ENCODE assay signal across 12 mouse cellular contexts in genomic region chr13:21033176-21033575, GRCm38 (mm10). TPM values are rescaled to one million over a fixed set of nuclear protein-coding genes. Genes with fewer than 3 reads are reported as not detected.
DNase-seq lines count a peak whose midpoint lies in the region; ATAC-seq lines count a peak whose summit lies in the region.
"Had no signal": no experiment of that assay in that cellular context is flagged by ENCODE, and none has a peak within 500 bp of the region (broad histone marks: within the 10 kb centered on the region; RNA-seq: fewer than 3 reads in every experiment).

No protein-coding gene starts in this region.

- no peaks in the 10 kb centered on the region for H3K4me1 ChIP-seq in midbrain, embryonic 12.5 days
- H3K4me1 ChIP-seq in midbrain, embryonic 10.5 days = no peaks in the 10 kb centered on the region
- H3K4me1 ChIP-seq in forebrain, embryonic 15.5 days = no peaks in the 10 kb centered on the region
- H3K4me1 ChIP-seq: limb, embryonic 12.5 days; stomach, embryonic 15.5 days had no signal

- H3K4me2 ChIP-seq in midbrain, embryonic 12.5 days (replicated peaks) = no peak overlapping the region
- H3K4me2 ChIP-seq in forebrain, embryonic 15.5 days (replicated peaks) = no peak overlapping the region
- H3K4me2 ChIP-seq: limb, embryonic 12.5 days; stomach, embryonic 15.5 days had no signal

- intact Hi-C loops in left cerebral cortex, postnatal 14 days (cut with DNase I) = loop anchor here (1.0 to 10.0 kb wide), 2 partner anchors 428 to 722 kb away; no protein-coding TSS in a partner anchor

- 0 out of 2 replicates have a peak, but pooled peaks have one; percentile 47 for ATAC-seq in midbrain, embryonic 12.5 days (ENCODE audit: low FRiP score, low read depth)
- 0 out of 2 replicates have a peak, but pooled peaks have one; percentile 64 for ATAC-seq in forebrain, embryonic 15.5 days (replicated peaks)
- no peak for ATAC-seq in granulocyte monocyte progenitor cell, adult 5-6 weeks (replicated peaks; ENCODE audit: poor library complexity, severe bottlenecking)

- WGBS in midbrain, embryonic 12.5 days = 62% methylated on average over 3 of the region's 3 CpGs
- WGBS in midbrain, embryonic 10.5 days = 73% methylated on average over 3 of the region's 3 CpGs
- WGBS in forebrain, embryonic 15.5 days = 42% methylated on average over 3 of the region's 3 CpGs

- no peaks in the 10 kb centered on the region for H3K36me3 ChIP-seq in midbrain, embryonic 12.5 days
- no peaks in the 10 kb centered on the region for H3K36me3 ChIP-seq in midbrain, embryonic 10.5 days
- H3K36me3 ChIP-seq in forebrain, embryonic 15.5 days = no peaks in the 10 kb centered on the region
- H3K36me3 ChIP-seq: limb, embryonic 12.5 days; stomach, embryonic 15.5 days had no signal

- no peak overlapping the region for H3K4me3 ChIP-seq in midbrain, embryonic 12.5 days
- no peak overlapping the region for H3K4me3 ChIP-seq in midbrain, embryonic 10.5 days
- no peak overlapping the region for H3K4me3 ChIP-seq in forebrain, embryonic 15.5 days
- H3K4me3 ChIP-seq: limb, embryonic 12.5 days; stomach, embryonic 15.5 days had no signal

- DNase-seq in midbrain, embryonic 10.5 days (ENCODE audit: low spot score) = no peak
- peak; percentile 26 to 31 for DNase-seq in left cerebral cortex, postnatal 14 days (ENCODE audit: low spot score in 2 of 2)
- DNase-seq in right cerebral cortex, postnatal 4 days = peak; percentile 17
- DNase-seq in heart, adult 9 months (ENCODE audit: low spot score in 2 of 2) = no peak
- no peak for DNase-seq in kidney, postnatal 10 days
- DNase-seq: heart, postnatal 10 days had no signal

- no peaks in the 10 kb centered on the region for H3K27me3 ChIP-seq in midbrain, embryonic 12.5 days
- no peaks in the 10 kb centered on the region for H3K27me3 ChIP-seq in midbrain, embryonic 10.5 days (ENCODE audit: low read depth, poor library complexity, severe bottlenecking)
- H3K27me3 ChIP-seq in forebrain, embryonic 15.5 days = no peaks in the 10 kb centered on the region
- H3K27me3 ChIP-seq: limb, embryonic 12.5 days; stomach, embryonic 15.5 days had no signal

- H3K9me3 ChIP-seq in midbrain, embryonic 12.5 days = no peaks in the 10 kb centered on the region
- no peaks in the 10 kb centered on the region for H3K9me3 ChIP-seq in midbrain, embryonic 10.5 days (replicated peaks)
- no peaks in the 10 kb centered on the region for H3K9me3 ChIP-seq in forebrain, embryonic 15.5 days
- H3K9me3 ChIP-seq: limb, embryonic 12.5 days; stomach, embryonic 15.5 days had no signal

- no peak overlapping the region for H3K27ac ChIP-seq in midbrain, embryonic 12.5 days (replicated peaks)
- no peak overlapping the region for H3K27ac ChIP-seq in midbrain, embryonic 10.5 days (replicated peaks)
- H3K27ac ChIP-seq in forebrain, embryonic 15.5 days (replicated peaks) = peak overlapping the region; percentile 27; the same call in 1 of the 2 replicates
- H3K27ac ChIP-seq: limb, embryonic 12.5 days; stomach, embryonic 15.5 days had no signal

- H3K9ac ChIP-seq in midbrain, embryonic 12.5 days (replicated peaks) = no peak overlapping the region
- H3K9ac ChIP-seq in forebrain, embryonic 15.5 days (replicated peaks) = no peak overlapping the region
- H3K9ac ChIP-seq: limb, embryonic 12.5 days; stomach, embryonic 15.5 days had no signal

RNA-seq across cellular contexts. Expression of gene Olfr1370, which starts 41.6 kb away (rescaled TPM):
- not detected in 2 replicates for polyA plus RNA-seq in midbrain, embryonic 12.5 days (2016; fragmentation: Nextera tagmentation; extraction: Ambion mirVana)
- not detected in 2 replicates for polyA plus RNA-seq in midbrain, embryonic 10.5 days (2016; fragmentation: Nextera tagmentation; extraction: Ambion mirVana)
- polyA plus RNA-seq in forebrain, embryonic 15.5 days (2015; fragmentation: Nextera tagmentation; extraction: Ambion mirVana) = not detected in 2 replicates
- total RNA-seq in left cerebral cortex, postnatal 14 days (2021) = not detected
- not detected in 2 replicates for total RNA-seq in granulocyte monocyte progenitor cell, adult 5-6 weeks (2014; fragmentation: Nextera tagmentation)
- total RNA-seq in granulocyte monocyte progenitor cell, adult 5-6 weeks (2017) = not detected in 2 replicates
- total RNA-seq: ES-E14; heart, postnatal 10 days had no signal
- polyA plus RNA-seq: limb, embryonic 12.5 days; stomach, embryonic 15.5 days had no signal

Comparison
In these comparisons a context has a peak if more than half of its experiments do, and no peak if none do; other contexts are left out.
1. DNase-seq: peak in left cerebral cortex, postnatal 14 days (2 of 2) and right cerebral cortex, postnatal 4 days (single experiment); none in midbrain, embryonic 10.5 days (single experiment), heart, adult 9 months (0 of 2) and kidney, postnatal 10 days (single experiment).